Mouse (Mus musculus) forebrain, postnatal 0 days (tissue): ENCODE data around the gene Lgr4. TPM values are rescaled to one million over a fixed set of nuclear protein-coding genes. Genes with fewer than 3 reads are reported as not detected.
A peak's percentile ranks its signal among the peaks of the same experiment; 100 is the strongest.

Experiments used
- ATAC-seq: fragments of 200-750 bp; cut with Nextera tagmentation; 2 replicates; pipeline ENCODE4 v1.8.0; 2017; ENCODE audit warnings: mild to moderate bottlenecking, moderate library complexity
- DNase-seq: peaks from one replicate; pipeline ENCODE4 v3.0.0-alpha.2; 2015
- H3K27ac ChIP-seq: fragments of 300-500 bp; sonication (generic); 2 replicates; pipeline ENCODE4 v1.5.1; 2014; ENCODE audit warnings: low read depth, mild to moderate bottlenecking, antibody characterized with exemption, low read length, moderate library complexity, mixed read lengths
- H3K27me3 ChIP-seq: fragments of 300-500 bp; sonication (generic); 2 replicates; pipeline ENCODE4 v1.6.1; 2014; ENCODE audit warnings: mild to moderate bottlenecking, low read length, mixed read lengths; ENCODE audit not compliant: insufficient read depth
- H3K36me3 ChIP-seq: fragments of 300-500 bp; sonication (generic); 2 replicates; pipeline ENCODE4 v1.6.1; 2014; ENCODE audit warnings: mild to moderate bottlenecking, moderate library complexity; ENCODE audit not compliant: insufficient read depth
- H3K4me1 ChIP-seq: fragments of 300-500 bp; sonication (generic); 2 replicates; pipeline ENCODE4 v1.6.1; 2014; ENCODE audit warnings: antibody characterized with exemption; ENCODE audit not compliant: insufficient read depth
- H3K4me2 ChIP-seq: fragments of 300-500 bp; sonication (generic); 2 replicates; pipeline ENCODE4 v1.6.1; 2014; ENCODE audit warnings: low read depth, mild to moderate bottlenecking, moderate library complexity
- H3K4me3 ChIP-seq: fragments of 300-500 bp; sonication (generic); 2 replicates; pipeline ENCODE4 v1.5.1; 2014; ENCODE audit warnings: low read depth, low read length, mixed read lengths
- H3K9ac ChIP-seq: fragments of 300-500 bp; sonication (generic); 2 replicates; pipeline ENCODE4 v1.6.1; 2014; ENCODE audit warnings: mild to moderate bottlenecking
- H3K9me3 ChIP-seq: fragments of 300-500 bp; sonication (generic); 2 replicates; pipeline ENCODE4 v1.6.1; 2016; ENCODE audit warnings: low read length
- CTCF ChIP-seq: sonication (generic); IDR thresholded peaks from 2 replicates; pipeline ENCODE4 v1.5.1; 2016; ENCODE audit warnings: antibody characterized with exemption, control low read depth, low read depth
- WGBS: fragments of 180-500 bp; shearing (Covaris S2); extraction: QIAGEN DNeasy Blood & Tissue Kit; methylation state at CpG from one replicate; pipeline ENCODE4 v1.1.7; 2014; 5-methylcytosine and 5-hydroxymethylcytosine counted together
- polyA plus RNA-seq: library from polyadenylated mRNA; unstranded; fragments of >200 nt; fragmentation: Nextera tagmentation; extraction: Ambion mirVana; gene quantifications from 2 replicates; pipeline ENCODE4 v1.2.1, GENCODE M21; 2015
- total RNA-seq: library from RNA; depleted of rRNA; stranded (reverse); fragments of >200 nt; gene quantifications from 2 replicates; pipeline ENCODE4 v1.2.3, GENCODE M21; 2014

The Lgr4 gene
- total and polyA plus RNA-seq, 2 experiments from 2014 or later, result 5.6 to 26.7 TPM

- no peaks in the 10 kb centered on the region for H3K36me3 ChIP-seq
- H3K4me2 ChIP-seq, result no peak overlapping the region
- whole genome bisulfite sequencing, result 97% methylated on average over 8 of the region's 8 CpGs
- no peaks in the 10 kb centered on the region for H3K4me1 ChIP-seq
- H3K9me3 ChIP-seq, result no peaks in the 10 kb centered on the region
- no peak for DNase-seq
- H3K27me3 ChIP-seq, result no peaks in the 10 kb centered on the region
- H3K27ac ChIP-seq, result no peak overlapping the region
- no peak for ATAC-seq
- no peak overlapping the region for H3K9ac ChIP-seq
- no peak for TF ChIP-seq CTCF
- no peak overlapping the region for H3K4me3 ChIP-seq
Observed at GRCm38 (mm10) chr2:109912216-109912615, 5.2 kb upstream of the Lgr4 start.

- no peak overlapping the region for H3K27ac ChIP-seq
- H3K4me1 ChIP-seq, result no peaks in the 10 kb centered on the region
- no peaks in the 10 kb centered on the region for H3K9me3 ChIP-seq
- H3K4me2 ChIP-seq, result no peak overlapping the region
- H3K36me3 ChIP-seq, result no peaks in the 10 kb centered on the region
- H3K9ac ChIP-seq, result no peak overlapping the region
- H3K27me3 ChIP-seq, result no peaks in the 10 kb centered on the region
- DNase-seq (no peak), ATAC-seq (no peak)
- WGBS, result 88% methylated on average over 12 of the region's 12 CpGs
- TF ChIP-seq CTCF, result no peak
- H3K4me3 ChIP-seq, result no peak overlapping the region
Observed at GRCm38 (mm10) chr2:109912766-109913165, 4.7 kb upstream of the Lgr4 start.

- DNase-seq (no peak), ATAC-seq (no peak)
- H3K4me3 ChIP-seq, result no peak overlapping the region
- H3K9me3 ChIP-seq, result no peaks in the 10 kb centered on the region
- H3K27me3 ChIP-seq, result no peaks in the 10 kb centered on the region
- 75% methylated on average over 8 of the region's 8 CpGs for WGBS
- no peak for TF ChIP-seq CTCF
- H3K27ac ChIP-seq, result no peak overlapping the region
- no peaks in the 10 kb centered on the region for H3K36me3 ChIP-seq
- no peak overlapping the region for H3K4me2 ChIP-seq
- no peak overlapping the region for H3K9ac ChIP-seq
- no peaks in the 10 kb centered on the region for H3K4me1 ChIP-seq
Observed at GRCm38 (mm10) chr2:109913241-109913640, 4.2 kb upstream of the Lgr4 start.

- H3K4me1 ChIP-seq, result peaks cover 5% of the 10 kb centered on the region; the same call in 1 of the 2 replicates
- DNase-seq (no peak), ATAC-seq (no peak)
- no peaks in the 10 kb centered on the region for H3K36me3 ChIP-seq
- no peaks in the 10 kb centered on the region; the same call in none of the 2 replicates for H3K27me3 ChIP-seq
- no peak overlapping the region for H3K27ac ChIP-seq
- no peak for TF ChIP-seq CTCF
- no peak overlapping the region for H3K4me2 ChIP-seq
- no peaks in the 10 kb centered on the region for H3K9me3 ChIP-seq
- no peak overlapping the region for H3K9ac ChIP-seq
- H3K4me3 ChIP-seq, result no peak overlapping the region
Observed at GRCm38 (mm10) chr2:109914601-109915000, 2.8 kb upstream of the Lgr4 start.

- Histone ChIP-seq H3K9ac (peak overlapping the region; percentile 65; the same call in 1 of the 2 replicates), H3K9me3 (no peaks in the 10 kb centered on the region), H3K4me1 (peaks cover 5% of the 10 kb centered on the region; the same call in 1 of the 2 replicates), H3K4me3 (peak overlapping the region; percentile 77), H3K27ac (no peak overlapping the region), H3K27me3 (peaks cover 8% of the 10 kb centered on the region), H3K36me3 (no peaks in the 10 kb centered on the region), H3K4me2 (peak overlapping the region; percentile 64)
- TF ChIP-seq CTCF, result no peak
- no peak for DNase-seq
- WGBS, result 6% methylated on average over 11 of the region's 11 CpGs
- ATAC-seq, result no peak
Observed at GRCm38 (mm10) chr2:109916782-109917495, 508 bp upstream of the Lgr4 start.

GRCm38 (mm10) chr2:109918592-109919262 is 1.3 kb downstream of the Lgr4 start:
- ATAC-seq (no peak), DNase-seq (no peak)
- H3K4me3 ChIP-seq, result peak overlapping the region; percentile 77
- no peaks in the 10 kb centered on the region for H3K36me3 ChIP-seq
- peak overlapping the region; percentile 65 for H3K9ac ChIP-seq
- TF ChIP-seq CTCF, result no peak
- H3K27ac ChIP-seq, result no peak overlapping the region
- peaks cover 8% of the 10 kb centered on the region for H3K27me3 ChIP-seq
- 10% methylated on average over 22 of the region's 22 CpGs for WGBS
- no peaks in the 10 kb centered on the region for H3K9me3 ChIP-seq
- peak overlapping the region; percentile 64 for H3K4me2 ChIP-seq
- H3K4me1 ChIP-seq, result peaks cover 5% of the 10 kb centered on the region; the same call in 1 of the 2 replicates

- peaks cover 5% of the 10 kb centered on the region; the same call in 1 of the 2 replicates for H3K4me1 ChIP-seq
- 79% methylated on average over 7 of the region's 7 CpGs for WGBS
- H3K27ac ChIP-seq, result no peak overlapping the region
- no peak overlapping the region for H3K4me3 ChIP-seq
- ATAC-seq (no peak), DNase-seq (no peak)
- no peaks in the 10 kb centered on the region for H3K9me3 ChIP-seq
- no peak for TF ChIP-seq CTCF
- H3K9ac ChIP-seq, result no peak overlapping the region
- H3K27me3 ChIP-seq, result peaks cover 8% of the 10 kb centered on the region
- no peak overlapping the region for H3K4me2 ChIP-seq
- no peaks in the 10 kb centered on the region for H3K36me3 ChIP-seq
Observed at GRCm38 (mm10) chr2:109920471-109920870, 3.0 kb downstream of the Lgr4 start.
